Comparison of ENCODE assay signal across 14 mouse cellular contexts in the genomic region with DNA sequence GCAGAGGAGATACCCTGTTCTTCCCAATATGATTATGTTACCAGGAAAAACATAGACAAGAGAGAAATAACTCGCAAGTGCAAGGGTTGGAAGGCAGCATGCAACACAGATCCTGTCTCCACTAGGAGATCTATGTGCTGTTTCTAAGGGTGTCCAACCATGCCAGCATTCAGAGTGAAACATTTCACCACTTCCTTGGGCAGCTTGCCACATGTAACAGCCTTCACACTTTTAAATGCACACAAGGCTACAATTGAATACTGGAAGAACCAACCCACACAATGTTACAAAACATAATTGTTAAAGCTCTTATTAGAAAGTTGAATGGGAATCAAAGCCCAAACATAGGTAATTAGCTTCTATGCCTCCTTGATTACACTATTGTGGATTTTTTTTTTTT.
DNase-seq lines count a peak whose midpoint lies in the region; ATAC-seq lines count a peak whose summit lies in the region.
"Had no signal": no experiment of that assay in that cellular context is flagged by ENCODE, and none has a peak within 500 bp of the region (broad histone marks: within the 10 kb centered on the region; RNA-seq: fewer than 3 reads in every experiment).

No protein-coding gene starts in this region.

- intact Hi-C loops in left cerebral cortex, postnatal 25 days (cut with DNase I) = no loop called here

- ATAC-seq in CD4-positive, CD25-positive, alpha-beta regulatory T cell, adult 4 months = no peak

- DNase-seq in adrenal gland, adult 2 months = peak; percentile 13
- no peak for DNase-seq in adrenal gland, postnatal 4 days (ENCODE audit: low spot score in 2 of 2)
- peak; percentile 3 to 52 for DNase-seq in layer of hippocampus, adult 18-20 months (ENCODE audit: low spot score in 2 of 2)
- no peak for DNase-seq in layer of hippocampus, adult 9-10 months (ENCODE audit: low spot score)
- DNase-seq in brain, adult 2 months (ENCODE audit: low read depth, low spot score) = peak; percentile 68
- DNase-seq in left cerebral cortex, postnatal 25 days (ENCODE audit: low spot score in 2 of 2) = peak; percentile 37 to 81
- DNase-seq in embryo, embryonic 10.5 days (ENCODE audit: low spot score) = no peak
- DNase-seq: cerebellum, adult 9-10 months; gastrocnemius, postnatal 25 days; kidney, adult 9 months; liver, embryonic 13.5 days; retina, postnatal 1 day; thymus, postnatal 4 days had no signal

Comparison
In these comparisons a context has a peak if more than half of its experiments do, and no peak if none do; other contexts are left out.
1. DNase-seq: peak in adrenal gland, adult 2 months (single experiment), layer of hippocampus, adult 18-20 months (2 of 2), brain, adult 2 months (single experiment) and left cerebral cortex, postnatal 25 days (2 of 2); none in adrenal gland, postnatal 4 days (0 of 2), layer of hippocampus, adult 9-10 months (single experiment) and embryo, embryonic 10.5 days (single experiment).